Mouse (Mus musculus) spleen, adult 2 months (tissue): ENCODE results near the gene Mgat4b.

Experiments used
- CTCF ChIP-seq: fragments of 200-500 bp; IDR thresholded peaks from 2 replicates; pipeline ENCODE4 v1.5.1; 2011; ENCODE audit warnings: mild to moderate bottlenecking, inconsistent platforms; ENCODE audit not compliant: insufficient read depth, insufficient read length, insufficient replicate concordance; ENCODE audit errors: extremely low read depth
- POLR2A ChIP-seq: fragments of 200-500 bp; IDR thresholded peaks from 2 replicates; pipeline ENCODE4 v1.6.1; 2011; ENCODE audit warnings: low read depth, low read length, inconsistent platforms

DNA sequence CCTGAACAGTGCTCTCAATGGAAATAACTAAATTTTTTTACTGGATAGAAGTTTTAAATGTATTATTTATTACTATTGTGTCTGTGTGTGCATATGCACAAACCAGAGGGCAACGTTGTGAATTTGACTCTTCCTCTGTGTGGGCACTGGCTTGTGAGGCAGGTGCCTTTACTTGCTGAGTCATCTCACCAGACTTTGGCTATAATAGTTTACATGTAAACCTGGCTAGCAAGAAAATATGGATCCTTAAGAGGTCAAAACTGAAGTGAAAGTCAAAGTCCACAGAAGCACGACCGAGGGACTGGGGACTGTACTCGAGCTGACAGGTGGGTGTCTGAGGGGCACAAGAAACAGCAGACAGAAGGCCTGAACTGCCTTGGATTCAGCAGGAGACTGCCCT lies 28.0 kb upstream of the Mgat4b start:
- TF ChIP-seq CTCF (no peak), POLR2A (no peak)
